Mouse (Mus musculus): ENCODE measurements around the gene Bahcc1. TPM values are rescaled to one million over a fixed set of nuclear protein-coding genes. Genes with fewer than 3 reads are reported as not detected.

The Bahcc1 gene
- polyA plus RNA-seq, 1 experiment = 10.1 TPM

DNA sequence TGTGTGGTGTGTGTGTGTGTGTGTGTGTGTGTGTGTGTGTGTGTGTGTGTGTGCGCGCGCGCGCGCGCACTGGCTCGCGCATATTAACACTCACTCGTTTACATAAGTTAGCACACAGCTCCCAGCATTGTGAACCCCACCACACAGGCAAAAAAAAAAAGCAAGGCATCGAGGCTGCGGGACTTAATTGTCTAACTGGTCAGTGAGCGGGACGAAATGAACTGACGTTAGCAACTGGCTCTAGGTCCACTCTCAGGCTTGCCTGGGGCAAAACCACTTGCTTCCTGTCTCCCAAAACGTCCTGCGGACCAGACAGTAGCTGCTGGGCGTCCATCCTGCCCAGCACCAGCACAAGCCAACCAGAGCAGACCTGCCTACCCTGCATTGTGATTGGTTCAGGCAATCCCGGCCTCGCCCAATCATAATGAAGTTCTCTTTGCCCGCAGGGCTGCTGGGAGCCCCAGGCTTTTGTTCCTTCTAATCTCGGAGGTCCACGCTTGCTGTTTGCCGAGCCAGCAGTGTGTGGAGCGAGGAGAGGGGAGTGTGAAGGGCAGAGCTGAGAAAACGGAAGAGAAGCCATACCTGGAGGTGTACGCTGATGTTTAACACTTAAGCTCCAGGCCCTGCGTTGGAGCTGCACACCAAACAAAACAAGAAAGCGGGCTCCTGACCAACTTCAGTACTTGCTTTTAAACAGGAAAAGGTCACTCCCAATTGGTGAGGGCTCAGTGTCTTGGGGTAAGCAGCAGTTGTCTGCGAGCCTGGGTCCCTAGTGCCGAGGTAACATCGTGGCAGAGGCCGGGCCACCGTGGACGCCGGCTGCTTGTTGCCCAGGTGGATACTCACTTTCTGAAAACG, 83.3 kb downstream of the Bahcc1 start:
- no peak for TF ChIP-seq CTCF (IDR thresholded peaks at IDR 0.05; ENCODE audit: extremely low read depth, insufficient read depth, low read length)
- no peak; the same call in none of the 2 replicates for TF ChIP-seq POLR2A (IDR thresholded peaks at IDR 0.05; ENCODE audit: extremely low read depth, insufficient read depth, low read length)
- Histone ChIP-seq H3K4me3 (ENCODE audit: insufficient read depth, low read length) (peak overlapping the region; percentile 39), H3K27ac (ENCODE audit: insufficient read depth, low read length) (peak overlapping the region; percentile 80), H3K4me1 (ENCODE audit: control insufficient read depth, insufficient read depth, low read length) (peaks cover 3% of the 10 kb centered on the region; the same call in 1 of the 2 replicates)

DNA sequence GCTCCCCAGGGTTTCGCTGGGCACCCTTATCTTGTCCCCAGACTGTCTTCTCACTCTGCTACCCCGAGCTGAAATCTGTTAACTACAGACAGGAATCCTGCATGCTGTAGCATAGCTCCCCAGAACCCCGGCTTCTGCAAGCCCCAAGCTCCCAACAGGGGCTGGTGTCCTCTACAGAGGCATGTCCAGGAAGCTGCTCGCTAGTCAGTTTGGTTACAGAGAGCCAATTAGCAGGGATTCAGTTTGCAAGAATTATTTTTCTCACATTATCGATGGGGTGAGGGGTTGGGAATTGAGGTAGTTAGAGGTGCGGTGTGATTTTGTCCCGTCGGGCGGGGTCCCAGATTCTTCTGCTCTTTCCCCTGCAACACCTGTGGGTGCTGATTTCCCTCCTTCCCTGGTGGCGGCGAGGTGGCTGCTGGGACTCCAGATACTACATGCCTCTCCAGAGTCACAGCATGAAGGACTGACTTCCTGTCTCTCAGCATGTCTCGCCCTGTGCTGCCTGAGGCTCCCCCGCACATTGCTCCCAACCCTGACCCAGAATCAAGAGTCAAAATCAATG, 84.0 kb downstream of the Bahcc1 start:
- peaks cover 2% of the 10 kb centered on the region; the same call in 1 of the 2 replicates for H3K4me1 ChIP-seq (ENCODE audit: control insufficient read depth, insufficient read depth, low read length)
- H3K27ac ChIP-seq (ENCODE audit: insufficient read depth, low read length) = peak overlapping the region; percentile 5; the same call in 1 of the 2 replicates
- TF ChIP-seq POLR2A (IDR thresholded peaks at IDR 0.05; ENCODE audit: extremely low read depth, insufficient read depth, low read length) = no peak
- no peak for TF ChIP-seq CTCF (IDR thresholded peaks at IDR 0.05; ENCODE audit: extremely low read depth, insufficient read depth, low read length)
- H3K4me3 ChIP-seq (ENCODE audit: insufficient read depth, low read length) = peak overlapping the region; percentile 39

DNA sequence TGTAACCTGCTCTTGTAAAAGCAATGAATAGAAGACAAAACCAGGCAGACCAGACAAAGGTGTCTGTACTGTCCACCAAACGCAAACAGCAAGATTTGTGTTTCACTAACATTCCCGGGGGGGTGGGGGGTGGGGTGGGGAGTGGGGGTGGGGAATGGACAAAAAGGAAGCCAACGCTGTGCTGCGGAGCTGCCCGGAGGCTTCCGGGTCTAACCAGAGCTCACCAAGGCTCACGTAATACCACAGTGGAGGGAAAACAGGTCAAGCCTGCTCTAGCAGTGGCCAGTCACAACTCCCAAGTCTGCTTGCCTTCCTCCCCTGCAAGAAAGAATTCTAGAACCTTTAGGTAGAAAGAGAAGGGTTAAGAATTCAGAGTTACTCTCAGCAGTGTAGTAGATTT, 84.7 kb downstream of the Bahcc1 start:
- H3K4me3 ChIP-seq (ENCODE audit: insufficient read depth, low read length) = no peak overlapping the region; the same call in 1 of the 2 replicates
- H3K27ac ChIP-seq (ENCODE audit: insufficient read depth, low read length) = no peak overlapping the region
- H3K4me1 ChIP-seq (ENCODE audit: control insufficient read depth, insufficient read depth, low read length) = peaks cover 2% of the 10 kb centered on the region; the same call in 1 of the 2 replicates
- TF ChIP-seq POLR2A (IDR thresholded peaks at IDR 0.05; ENCODE audit: extremely low read depth, insufficient read depth, low read length) = no peak
- no peak for TF ChIP-seq CTCF (IDR thresholded peaks at IDR 0.05; ENCODE audit: extremely low read depth, insufficient read depth, low read length)

DNA sequence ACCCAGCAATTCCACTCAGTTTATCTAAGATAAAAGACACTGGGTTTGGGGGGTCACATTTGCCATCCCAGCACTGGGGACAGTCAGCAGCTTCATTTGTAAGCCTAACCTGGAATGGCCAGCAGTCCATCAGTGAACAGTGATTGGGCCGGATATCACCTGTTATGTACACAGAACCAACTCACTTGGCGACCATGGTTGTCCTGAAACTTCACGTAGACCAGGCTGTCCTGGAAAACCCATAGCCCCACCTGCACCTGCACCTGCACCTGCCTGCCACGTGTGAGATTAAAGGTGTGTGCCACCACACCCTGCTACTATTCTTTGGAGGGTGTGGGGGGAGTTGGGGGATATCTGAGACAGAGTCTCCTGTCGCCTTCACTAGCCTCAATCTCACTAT, 86.6 kb downstream of the Bahcc1 start:
- Histone ChIP-seq H3K4me3 (ENCODE audit: insufficient read depth, low read length) (no peak overlapping the region), H3K27ac (ENCODE audit: insufficient read depth, low read length) (no peak overlapping the region), H3K4me1 (ENCODE audit: control insufficient read depth, insufficient read depth, low read length) (peaks cover 2% of the 10 kb centered on the region; the same call in 1 of the 2 replicates)
- TF ChIP-seq POLR2A (IDR thresholded peaks at IDR 0.05; ENCODE audit: extremely low read depth, insufficient read depth, low read length) = no peak
- TF ChIP-seq CTCF (IDR thresholded peaks at IDR 0.05; ENCODE audit: extremely low read depth, insufficient read depth, low read length) = no peak

DNA sequence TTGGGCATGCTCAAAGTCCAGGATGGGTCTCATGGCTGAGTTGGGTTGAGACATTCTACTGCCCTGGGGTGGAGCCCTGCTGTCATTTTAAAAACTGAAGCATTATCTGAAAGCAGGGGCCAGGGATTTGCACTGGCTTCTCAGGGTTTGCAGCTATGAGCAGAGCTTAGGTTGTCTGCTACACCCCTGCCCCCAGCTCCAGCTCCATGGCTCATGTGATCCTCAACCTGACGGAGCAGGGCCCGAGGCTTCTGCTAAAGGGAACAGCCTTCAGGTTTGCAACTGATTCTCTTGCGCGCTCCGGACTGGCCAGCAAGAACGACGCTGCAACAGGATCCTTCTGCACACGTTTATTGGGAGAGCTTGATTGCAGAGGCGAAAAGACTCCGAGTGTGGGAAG, 87.4 kb downstream of the Bahcc1 start:
- Histone ChIP-seq H3K4me1 (ENCODE audit: control insufficient read depth, insufficient read depth, low read length) (0 out of 2 replicates have a peak, but pooled peaks cover 2% of the 10 kb centered on the region), H3K27ac (ENCODE audit: insufficient read depth, low read length) (no peak overlapping the region), H3K4me3 (ENCODE audit: insufficient read depth, low read length) (no peak overlapping the region)
- no peak for TF ChIP-seq POLR2A (IDR thresholded peaks at IDR 0.05; ENCODE audit: extremely low read depth, insufficient read depth, low read length)
- no peak for TF ChIP-seq CTCF (IDR thresholded peaks at IDR 0.05; ENCODE audit: extremely low read depth, insufficient read depth, low read length)

DNA sequence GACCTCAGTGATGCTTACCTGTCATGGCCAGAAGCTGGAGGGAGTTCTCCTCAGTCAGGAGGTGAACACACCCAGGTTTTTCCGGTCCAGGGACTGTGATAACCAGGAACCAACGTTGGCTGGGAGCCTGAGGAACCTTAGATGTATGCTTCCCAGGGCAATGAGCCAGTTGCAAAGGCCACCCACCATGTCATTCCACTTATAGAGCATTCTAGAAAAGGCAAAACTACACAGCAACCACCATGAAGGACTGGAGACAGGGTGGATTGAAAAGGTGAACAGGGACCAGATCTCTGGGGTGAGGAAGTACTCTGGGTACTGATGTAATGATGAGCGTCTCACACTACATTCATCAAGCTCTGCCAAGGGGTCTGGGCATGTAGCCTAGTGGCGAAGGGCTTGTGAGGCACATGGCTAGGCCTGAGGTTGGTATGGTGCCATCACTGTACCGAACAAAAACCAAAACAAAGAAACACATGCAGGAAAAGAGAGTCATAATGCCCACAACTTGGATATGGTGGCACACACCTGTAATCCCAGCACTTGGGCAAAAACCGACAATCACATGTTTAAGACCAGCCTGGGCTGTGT, 102.8 kb downstream of the Bahcc1 start:
- H3K4me1 ChIP-seq (ENCODE audit: control insufficient read depth, insufficient read depth, low read length) = no peaks in the 10 kb centered on the region

DNA sequence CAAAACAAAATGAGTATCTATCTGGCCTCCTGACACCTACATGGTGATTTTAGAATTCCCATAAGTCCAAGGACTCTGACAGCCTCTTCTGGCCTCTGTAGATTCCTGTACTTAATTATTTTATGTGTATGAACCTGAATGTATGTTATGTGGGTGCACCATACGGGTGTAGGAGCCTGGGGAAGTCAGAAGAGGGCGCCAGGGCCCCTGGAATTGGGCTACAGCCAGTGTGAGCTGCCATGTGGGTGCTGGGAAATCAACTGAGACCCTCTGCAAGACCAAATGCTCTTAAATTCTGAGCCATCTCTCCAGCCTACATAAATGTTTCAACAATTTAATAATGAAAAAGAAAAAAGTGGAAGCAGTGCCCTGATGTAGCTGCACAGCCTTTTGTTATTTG, 104.7 kb downstream of the Bahcc1 start:
- H3K4me3 ChIP-seq (ENCODE audit: insufficient read depth, low read length) = no peak overlapping the region
- no peak overlapping the region for H3K27ac ChIP-seq (ENCODE audit: insufficient read depth, low read length)
- no peaks in the 10 kb centered on the region for H3K4me1 ChIP-seq (ENCODE audit: control insufficient read depth, insufficient read depth, low read length)
- TF ChIP-seq CTCF (IDR thresholded peaks at IDR 0.05; ENCODE audit: extremely low read depth, insufficient read depth, low read length) (no peak), POLR2A (IDR thresholded peaks at IDR 0.05; ENCODE audit: extremely low read depth, insufficient read depth, low read length) (no peak)

More for the DNA sequence above, 102.8 kb downstream of the Bahcc1 start:
- no peak overlapping the region for H3K27ac ChIP-seq (ENCODE audit: insufficient read depth, low read length)
- no peak for TF ChIP-seq POLR2A (IDR thresholded peaks at IDR 0.05; ENCODE audit: extremely low read depth, insufficient read depth, low read length)
- no peak for TF ChIP-seq CTCF (IDR thresholded peaks at IDR 0.05; ENCODE audit: extremely low read depth, insufficient read depth, low read length)
- no peak overlapping the region for H3K4me3 ChIP-seq (ENCODE audit: insufficient read depth, low read length)

DNA sequence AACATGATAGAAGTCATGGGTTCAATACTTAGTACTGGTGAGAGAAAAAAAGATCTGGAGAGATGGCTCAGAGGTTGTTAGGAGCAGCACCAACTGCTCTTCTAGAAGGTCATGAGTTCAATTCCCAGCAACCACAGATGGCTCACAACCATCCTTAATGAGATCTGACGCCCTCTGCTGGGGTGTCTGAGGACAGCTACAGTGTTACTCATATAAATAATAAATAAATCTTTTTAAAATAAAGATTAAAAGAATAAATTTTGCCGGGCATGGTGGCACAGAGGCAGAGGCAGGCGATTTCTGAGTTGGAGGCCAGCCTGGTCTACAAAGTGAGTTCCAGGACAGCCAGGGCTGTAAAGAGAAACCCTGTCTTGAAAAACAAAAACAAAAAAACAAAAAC, 106.0 kb downstream of the Bahcc1 start:
- H3K27ac ChIP-seq (ENCODE audit: insufficient read depth, low read length) = no peak overlapping the region
- H3K4me3 ChIP-seq (ENCODE audit: insufficient read depth, low read length) = no peak overlapping the region
- TF ChIP-seq POLR2A (IDR thresholded peaks at IDR 0.05; ENCODE audit: extremely low read depth, insufficient read depth, low read length) (no peak), CTCF (IDR thresholded peaks at IDR 0.05; ENCODE audit: extremely low read depth, insufficient read depth, low read length) (no peak)
- no peaks in the 10 kb centered on the region for H3K4me1 ChIP-seq (ENCODE audit: control insufficient read depth, insufficient read depth, low read length)

DNA sequence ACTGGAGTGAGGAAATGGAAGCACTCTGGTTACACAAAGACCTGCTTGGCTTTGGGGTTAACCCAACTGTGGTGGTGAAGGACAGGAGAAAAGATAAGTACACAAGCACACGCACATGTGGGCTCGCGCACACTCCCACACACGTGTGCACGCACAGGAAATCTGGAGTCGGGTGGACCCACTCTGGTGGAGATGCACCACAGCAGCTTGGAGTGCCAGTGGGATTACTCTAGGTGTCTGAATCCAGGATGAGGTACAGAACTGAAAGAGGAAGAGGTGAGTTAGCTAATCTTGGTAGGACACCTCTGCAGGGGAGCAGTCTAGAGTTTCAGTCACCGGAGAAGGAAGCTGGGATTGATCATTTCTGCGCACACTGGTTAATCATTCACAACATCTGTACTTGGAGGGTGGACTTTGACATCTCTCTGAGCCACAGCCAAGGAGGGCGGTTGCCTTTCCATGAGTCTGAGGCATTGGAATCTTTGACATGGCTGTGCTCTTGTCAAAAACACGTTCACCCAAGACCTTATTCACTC, 107.3 kb downstream of the Bahcc1 start:
- Histone ChIP-seq H3K27ac (ENCODE audit: insufficient read depth, low read length) (no peak overlapping the region), H3K4me1 (ENCODE audit: control insufficient read depth, insufficient read depth, low read length) (no peaks in the 10 kb centered on the region), H3K4me3 (ENCODE audit: insufficient read depth, low read length) (no peak overlapping the region)
- TF ChIP-seq POLR2A (IDR thresholded peaks at IDR 0.05; ENCODE audit: extremely low read depth, insufficient read depth, low read length) (no peak), CTCF (IDR thresholded peaks at IDR 0.05; ENCODE audit: extremely low read depth, insufficient read depth, low read length) (no peak)

All from cortical plate, adult 2 months (tissue).